Mouse (Mus musculus) ES-Bruce4 (cell line): ENCODE data around the gene 4931428F04Rik. TPM values are rescaled to one million over a fixed set of nuclear protein-coding genes. Genes with fewer than 3 reads are reported as not detected.

Source experiments
- H3K27ac ChIP-seq: 2 replicates; pipeline ENCODE4 v1.5.1; 2012; ENCODE audit warnings: low read length, inconsistent platforms; ENCODE audit not compliant: insufficient read depth
- H3K27me3 ChIP-seq: 2 replicates; pipeline ENCODE4 v1.6.1; 2012; ENCODE audit warnings: mild to moderate bottlenecking, low read length, inconsistent platforms; ENCODE audit not compliant: control insufficient read depth, poor library complexity, insufficient read depth, severe bottlenecking
- H3K36me3 ChIP-seq: 2 replicates; pipeline ENCODE4 v1.6.1; 2012; ENCODE audit warnings: inconsistent platforms, mild to moderate bottlenecking, low read length, moderate library complexity; ENCODE audit not compliant: control insufficient read depth, poor library complexity, insufficient read depth, severe bottlenecking
- H3K4me1 ChIP-seq: one replicate; pipeline ENCODE4 v1.8.1; 2011; ENCODE audit warnings: low read length; ENCODE audit not compliant: control insufficient read depth, insufficient read depth
- H3K4me3 ChIP-seq: 2 replicates; pipeline ENCODE4 v1.5.1; 2011; ENCODE audit warnings: low read depth, mild to moderate bottlenecking, low read length
- H3K9ac ChIP-seq: 2 replicates; pipeline ENCODE4 v1.6.1; 2012; ENCODE audit warnings: low read depth, mild to moderate bottlenecking, inconsistent platforms; ENCODE audit not compliant: poor library complexity, severe bottlenecking
- H3K9me3 ChIP-seq: replicated peaks from 2 replicates; pipeline ENCODE4 v1.6.1; 2012; ENCODE audit warnings: mild to moderate bottlenecking, low read length, inconsistent platforms; ENCODE audit not compliant: control insufficient read depth, poor library complexity, insufficient read depth, severe bottlenecking
- CTCF ChIP-seq: IDR thresholded peaks from one replicate; pipeline ENCODE4 v1.8.1; 2011; ENCODE audit warnings: low read depth, low read length
- EP300 ChIP-seq: IDR thresholded peaks from 2 replicates; pipeline ENCODE4 v1.6.1; 2011; ENCODE audit warnings: low read depth, low read length; ENCODE audit not compliant: insufficient read depth
- POLR2A ChIP-seq: IDR thresholded peaks from one replicate; pipeline ENCODE4 v1.8.1; 2011; ENCODE audit warnings: low read length; ENCODE audit not compliant: insufficient read depth
- polyA plus RNA-seq: library from polyadenylated mRNA; stranded (reverse); fragments of >200 nt; gene quantifications from 2 replicates; pipeline ENCODE4 v1.2.4, GENCODE M21; 2011; ENCODE audit warnings: low read depth; ENCODE audit not compliant: missing spikeins, insufficient read depth, insufficient read length

The 4931428F04Rik gene
- polyA plus RNA-seq, 1 experiment, result 9.4 TPM

- no peaks in the 10 kb centered on the region for H3K9me3 ChIP-seq
- no peaks in the 10 kb centered on the region for H3K27me3 ChIP-seq
- H3K27ac ChIP-seq, result no peak overlapping the region
- peak overlapping the region; percentile 94 for H3K9ac ChIP-seq
- H3K4me3 ChIP-seq, result peak overlapping the region; percentile 97
- H3K4me1 ChIP-seq, result peaks cover 6% of the 10 kb centered on the region
- H3K36me3 ChIP-seq, result peaks cover 43% of the 10 kb centered on the region
- no peak for TF ChIP-seq EP300
- TF ChIP-seq CTCF, result no peak
- no peak for TF ChIP-seq POLR2A
Measured at GRCm38 (mm10) chr8:105298351-105299252, 8.9 kb upstream of the 4931428F04Rik start.

- TF ChIP-seq POLR2A, result no peak
- TF ChIP-seq EP300, result no peak
- no peak for TF ChIP-seq CTCF
- H3K36me3 ChIP-seq, result peaks cover 36% of the 10 kb centered on the region
- H3K27me3 ChIP-seq, result no peaks in the 10 kb centered on the region
- H3K9me3 ChIP-seq, result no peaks in the 10 kb centered on the region
- H3K4me3 ChIP-seq, result peak within 1 kb of the TSS; percentile 97
- peaks cover 6% of the 10 kb centered on the region for H3K4me1 ChIP-seq
- H3K27ac ChIP-seq, result peak within 1 kb of the TSS; percentile 21
- peak within 1 kb of the TSS; percentile 94 for H3K9ac ChIP-seq
Measured at GRCm38 (mm10) chr8:105297511-105298192, 8.0 kb upstream of the 4931428F04Rik start, which contains the start of gene E2f4. Gene E2f4 (plus strand): TSS chr8:105297663.

GRCm38 (mm10) chr8:105295895-105296573, 6.4 kb upstream of the 4931428F04Rik start, which contains the start of gene Exoc3l:
Gene Exoc3l (minus strand): TSS chr8:105296101.
- peak within 1 kb of the TSS; percentile 21; the same call in 1 of the 2 replicates for H3K27ac ChIP-seq
- peaks cover 6% of the 10 kb centered on the region for H3K4me1 ChIP-seq
- H3K27me3 ChIP-seq, result no peaks in the 10 kb centered on the region
- H3K4me3 ChIP-seq, result peak within 1 kb of the TSS; percentile 37
- H3K9ac ChIP-seq, result peak within 1 kb of the TSS; percentile 94
- H3K36me3 ChIP-seq, result peaks cover 22% of the 10 kb centered on the region
- TF ChIP-seq EP300 (no peak), CTCF (no peak), POLR2A (no peak)
- no peaks in the 10 kb centered on the region for H3K9me3 ChIP-seq

GRCm38 (mm10) chr8:105295256-105295655, 5.6 kb upstream of the 4931428F04Rik start:
- TF ChIP-seq EP300, result no peak
- no peak for TF ChIP-seq POLR2A
- no peak for TF ChIP-seq CTCF
- no peaks in the 10 kb centered on the region for H3K9me3 ChIP-seq
- peaks cover 6% of the 10 kb centered on the region for H3K4me1 ChIP-seq
- H3K9ac ChIP-seq, result peak overlapping the region; percentile 34
- peaks cover 14% of the 10 kb centered on the region for H3K36me3 ChIP-seq
- H3K4me3 ChIP-seq, result peak overlapping the region; percentile 37
- no peaks in the 10 kb centered on the region for H3K27me3 ChIP-seq
- H3K27ac ChIP-seq, result peak overlapping the region; percentile 7; the same call in 1 of the 2 replicates

- peak overlapping the region; percentile 37; the same call in 1 of the 2 replicates for H3K4me3 ChIP-seq
- no peak overlapping the region for H3K27ac ChIP-seq
- H3K9ac ChIP-seq, result no peak overlapping the region
- no peaks in the 10 kb centered on the region for H3K27me3 ChIP-seq
- no peaks in the 10 kb centered on the region for H3K9me3 ChIP-seq
- TF ChIP-seq POLR2A, result no peak
- no peak for TF ChIP-seq EP300
- TF ChIP-seq CTCF, result no peak
- H3K36me3 ChIP-seq, result peaks cover 9% of the 10 kb centered on the region
- H3K4me1 ChIP-seq, result peaks cover 6% of the 10 kb centered on the region
Measured at GRCm38 (mm10) chr8:105294776-105295175, 5.1 kb upstream of the 4931428F04Rik start.
